Mouse (Mus musculus) liver, embryonic 14.5 days (tissue): ENCODE measurements around the gene Klhl30. TPM values are rescaled to one million over a fixed set of nuclear protein-coding genes. Genes with fewer than 3 reads are reported as not detected.

ENCODE experiments used
- ATAC-seq: fragments of 200-750 bp; cut with Nextera tagmentation; 2 replicates; pipeline ENCODE4 v1.8.0; 2017; ENCODE audit warnings: moderate number of reproducible peaks, mild to moderate bottlenecking, moderate library complexity; ENCODE audit not compliant: insufficient read depth
- DNase-seq, 3 experiments: peaks; one replicate each; pipeline ENCODE4 v3.0.0-alpha.2; 2012 to 2013; ENCODE audit warnings: low read depth in 3 of 3, low spot score in 3 of 3
- H3K27ac ChIP-seq: fragments of 300-500 bp; sonication (generic); 2 replicates; pipeline ENCODE4 v1.5.1; 2014; ENCODE audit warnings: moderate library complexity, mild to moderate bottlenecking, control low read depth, inconsistent platforms
- H3K27me3 ChIP-seq: fragments of 300-500 bp; sonication (generic); 2 replicates; pipeline ENCODE4 v1.6.1; 2014; ENCODE audit warnings: mild to moderate bottlenecking, low read length, moderate library complexity; ENCODE audit not compliant: control insufficient read depth, insufficient read depth
- H3K36me3 ChIP-seq: fragments of 300-500 bp; sonication (generic); replicated peaks from 2 replicates; pipeline ENCODE4 v1.6.1; 2014; ENCODE audit warnings: low read depth; ENCODE audit not compliant: control insufficient read depth, insufficient read depth
- H3K4me1 ChIP-seq, 2 experiments: fragments of 200-500 bp in 1 of 2; fragments of 300-500 bp in 1 of 2; sonication (generic) in 1 of 2; replicated peaks; 2 replicates each; pipeline ENCODE4 v1.6.1; 2012 to 2014; ENCODE audit warnings: antibody characterized with exemption in 1 of 2, inconsistent platforms in 1 of 2, low read length in 1 of 2; ENCODE audit not compliant: control insufficient read depth in 2 of 2, insufficient read depth in 2 of 2
- H3K4me2 ChIP-seq: fragments of 300-500 bp; sonication (generic); 2 replicates; pipeline ENCODE4 v1.6.1; 2014; ENCODE audit warnings: low read depth, mild to moderate bottlenecking, control low read depth, moderate library complexity
- H3K4me3 ChIP-seq, 2 experiments: fragments of 200-500 bp in 1 of 2; fragments of 300-500 bp in 1 of 2; sonication (generic) in 1 of 2; 2 replicates each; pipeline ENCODE4 v1.5.1; 2012 to 2014; ENCODE audit warnings: low read depth in 2 of 2, low read length in 2 of 2, mild to moderate bottlenecking in 2 of 2, control low read depth in 1 of 2, inconsistent platforms in 1 of 2, moderate library complexity in 1 of 2; ENCODE audit not compliant: insufficient read depth in 1 of 2
- H3K9ac ChIP-seq: fragments of 300-500 bp; sonication (generic); replicated peaks from 2 replicates; pipeline ENCODE4 v1.6.1; 2014; ENCODE audit warnings: mild to moderate bottlenecking, control low read depth, moderate library complexity
- H3K9me3 ChIP-seq: fragments of 300-500 bp; sonication (generic); 2 replicates; pipeline ENCODE4 v1.6.1; 2016; ENCODE audit warnings: low read length, mixed read lengths; ENCODE audit not compliant: control insufficient read depth
- CTCF ChIP-seq: IDR thresholded peaks from 2 replicates; pipeline ENCODE4 v1.5.1; 2016; ENCODE audit warnings: antibody characterized with exemption, low read depth, control low read depth
- EP300 ChIP-seq: IDR thresholded peaks from 2 replicates; pipeline ENCODE4 v1.6.1; 2016; ENCODE audit warnings: antibody characterized with exemption, low read depth
- WGBS: fragments of 180-500 bp; shearing (Covaris S2); extraction: QIAGEN DNeasy Blood & Tissue Kit; methylation state at CpG from one replicate; pipeline ENCODE4 v1.1.7; 2014; ENCODE audit not compliant: insufficient replicate concordance; 5-methylcytosine and 5-hydroxymethylcytosine counted together
- polyA plus RNA-seq, 2 experiments: library from polyadenylated mRNA; depleted of rRNA in 1 of 2; stranded (reverse) in 1 of 2; unstranded in 1 of 2; fragments of >200 nt; fragmentation: Nextera tagmentation in 1 of 2; extraction: Ambion mirVana in 1 of 2; gene quantifications; 2 replicates each; pipeline versions ENCODE4 v1.2.1 to v1.2.3; 2012 to 2014

Klhl30 gene
- polyA plus RNA-seq, 2 experiments = 0.02 TPM; not detected in 1

- H3K27ac ChIP-seq = no peak overlapping the region; the same call in 1 of the 2 replicates
Observed at GRCm38 (mm10) chr1:91367295-91367694, 16.5 kb downstream of the Klhl30 start.

GRCm38 (mm10) chr1:91369408-91369807, 18.6 kb downstream of the Klhl30 start:
- peaks cover 35% of the 10 kb centered on the region for H3K36me3 ChIP-seq
- WGBS = 58% methylated on average over 4 of the region's 4 CpGs

More at GRCm38 (mm10) chr1:91367295-91367694, 16.5 kb downstream of the Klhl30 start:
- no peak for ATAC-seq
- TF ChIP-seq CTCF (no peak), EP300 (no peak)
- Histone ChIP-seq H3K4me2 (peak overlapping the region; percentile 97), H3K4me3 (peak overlapping the region; percentile 83 to 89), H3K9me3 (no peaks in the 10 kb centered on the region), H3K36me3 (peaks cover 17% of the 10 kb centered on the region), H3K9ac (peak overlapping the region; percentile 91), H3K4me1 (peaks cover 6 to 13% of the 10 kb centered on the region in 2 experiments), H3K27me3 (no peaks in the 10 kb centered on the region)
- DNase-seq = no peak
- WGBS = 89% methylated on average over 3 of the region's 3 CpGs

DNA sequence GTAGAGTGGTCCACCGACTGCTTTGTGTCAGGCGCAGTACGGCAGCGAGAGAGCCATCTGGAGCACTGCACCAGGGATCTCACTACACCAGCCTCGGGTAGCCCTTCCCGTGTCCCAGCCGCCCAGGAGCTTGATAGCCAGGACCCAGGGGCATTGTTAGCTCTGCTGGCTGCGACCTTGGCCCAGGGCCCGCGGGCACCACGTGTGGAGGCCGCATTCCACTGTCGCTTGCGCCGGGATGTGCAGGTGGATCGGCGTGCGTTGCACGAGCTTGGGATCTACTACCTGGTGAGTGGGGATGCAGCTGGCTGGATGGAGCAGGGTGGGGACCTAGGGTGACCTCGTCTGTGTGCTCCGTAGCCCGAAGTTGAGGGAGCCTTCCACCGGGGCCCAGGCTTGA, 19.2 kb downstream of the Klhl30 start:
- ATAC-seq (no peak), DNase-seq (no peak)
- TF ChIP-seq EP300 = no peak
- TF ChIP-seq CTCF = no peak
- Histone ChIP-seq H3K4me2 (no peak overlapping the region), H3K9me3 (no peaks in the 10 kb centered on the region), H3K9ac (no peak overlapping the region), H3K27ac (no peak overlapping the region), H3K4me3 (no peak overlapping the region), H3K27me3 (no peaks in the 10 kb centered on the region), H3K4me1 (peaks cover 27 to 29% of the 10 kb centered on the region in 2 experiments), H3K36me3 (peaks cover 41% of the 10 kb centered on the region)
- WGBS = 85% methylated on average over 23 of the region's 23 CpGs

More at GRCm38 (mm10) chr1:91369408-91369807, 18.6 kb downstream of the Klhl30 start:
- TF ChIP-seq EP300 = no peak
- TF ChIP-seq CTCF = no peak
- H3K4me3 ChIP-seq = no peak overlapping the region
- no peak overlapping the region for H3K9ac ChIP-seq
- no peaks in the 10 kb centered on the region for H3K27me3 ChIP-seq
- peaks cover 25 to 27% of the 10 kb centered on the region in 2 experiments for H3K4me1 ChIP-seq
- H3K4me2 ChIP-seq = no peak overlapping the region
- no peak for ATAC-seq
- no peak for DNase-seq
- no peaks in the 10 kb centered on the region for H3K9me3 ChIP-seq
- no peak overlapping the region for H3K27ac ChIP-seq

DNA sequence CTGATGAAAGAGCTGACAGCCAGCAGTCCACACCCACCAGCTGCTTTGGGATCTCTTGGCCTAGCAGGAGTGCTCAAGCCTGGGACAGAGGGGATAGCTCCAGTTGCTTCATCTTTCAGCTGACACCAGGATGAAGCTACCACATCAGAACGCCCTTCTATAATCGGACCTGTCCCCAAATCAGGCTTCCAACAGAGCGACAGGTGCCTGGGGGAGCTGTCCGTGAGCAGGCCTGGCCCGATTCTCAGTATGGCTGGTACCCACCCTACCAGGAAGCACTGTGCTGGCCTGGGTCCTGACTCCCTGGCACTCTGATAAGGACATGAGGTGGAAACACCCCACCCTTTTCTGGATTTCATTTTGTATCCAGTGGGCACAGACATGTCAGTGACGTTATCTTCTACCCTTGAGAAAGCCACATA, 22.6 kb downstream of the Klhl30 start:
- ATAC-seq (peak; percentile 89), DNase-seq (peak; percentile 61 to 83 (median 66))
- H3K4me3 ChIP-seq = no peak overlapping the region
- no peaks in the 10 kb centered on the region for H3K9me3 ChIP-seq
- H3K27ac ChIP-seq = peak overlapping the region; percentile 72
- H3K4me1 ChIP-seq = peaks cover 15 to 22% of the 10 kb centered on the region in 2 experiments
- TF ChIP-seq EP300 (peak; percentile 54; the same call in 1 of the 2 replicates), CTCF (no peak)
- H3K9ac ChIP-seq = no peak overlapping the region
- WGBS = 24% methylated on average over 6 of the region's 6 CpGs
- no peaks in the 10 kb centered on the region for H3K27me3 ChIP-seq
- H3K4me2 ChIP-seq = peak overlapping the region; percentile 36
- peaks cover 73% of the 10 kb centered on the region for H3K36me3 ChIP-seq

GRCm38 (mm10) chr1:91380453-91381090, 29.8 kb downstream of the Klhl30 start:
- no peak overlapping the region for H3K9ac ChIP-seq
- H3K27ac ChIP-seq = no peak overlapping the region
- ATAC-seq = peak; percentile 67; the same call in 1 of the 2 replicates
- no peaks in the 10 kb centered on the region for H3K27me3 ChIP-seq
- H3K9me3 ChIP-seq = no peaks in the 10 kb centered on the region
- no peak overlapping the region for H3K4me3 ChIP-seq
- WGBS = 62% methylated on average over 7 of the region's 7 CpGs
- no peaks in the 10 kb centered on the region for H3K4me1 ChIP-seq
- peaks cover 88% of the 10 kb centered on the region for H3K36me3 ChIP-seq
- peak; percentile 55 to 68 (median 64) for DNase-seq
- TF ChIP-seq CTCF (peak; percentile 92), EP300 (no peak)
- H3K4me2 ChIP-seq = no peak overlapping the region
